Mouse (Mus musculus) kidney, postnatal 25 days (tissue): ENCODE results near the gene Krt12.

Experiments
- DNase-seq, 2 experiments: peaks; one replicate each; pipeline ENCODE4 v3.0.0; 2021; ENCODE audit warnings: mixed read lengths in 2 of 2

Krt12 gene

GRCm38 (mm10) chr11:99396661-99397060, 25.4 kb downstream of the Krt12 start:
- DNase-seq, result no peak

- no peak for DNase-seq
These were observed 26.0 kb downstream of the Krt12 start for GRCm38 (mm10) chr11:99396034-99396433.

GRCm38 (mm10) chr11:99392492-99392891, 29.6 kb downstream of the Krt12 start:
- DNase-seq, result no peak

- no peak for DNase-seq
These were observed 30.7 kb downstream of the Krt12 start for GRCm38 (mm10) chr11:99391375-99391774.

GRCm38 (mm10) chr11:99390866-99391265, 31.2 kb downstream of the Krt12 start:
- no peak for DNase-seq

- no peak for DNase-seq
These were observed 32.8 kb downstream of the Krt12 start, which contains the start of gene Krt10 for GRCm38 (mm10) chr11:99389264-99389663. Gene Krt10 (minus strand): TSS chr11:99389364.

GRCm38 (mm10) chr11:99388661-99389060, 33.4 kb downstream of the Krt12 start:
- peak; percentile 31 to 39 for DNase-seq

GRCm38 (mm10) chr11:99385813-99386721, 36.0 kb downstream of the Krt12 start:
- peak; percentile 93 to 98 for DNase-seq

- DNase-seq, result peak; percentile 65 to 79
These were observed 42.5 kb downstream of the Krt12 start for GRCm38 (mm10) chr11:99379568-99379967.

- no peak for DNase-seq
These were observed 47.3 kb downstream of the Krt12 start, which contains the start of gene Krt28 for GRCm38 (mm10) chr11:99374803-99375202. Gene Krt28 (minus strand): TSS chr11:99374903.

- DNase-seq, result no peak
These were observed 52.1 kb downstream of the Krt12 start for GRCm38 (mm10) chr11:99369853-99370451.

- peak in 1 of 2 experiments; percentile 27 for DNase-seq
These were observed 52.8 kb downstream of the Krt12 start for GRCm38 (mm10) chr11:99369229-99369628.

- DNase-seq, result peak in 1 of 2 experiments; percentile 47
These were observed 55.3 kb downstream of the Krt12 start for GRCm38 (mm10) chr11:99366791-99367190.
